ENCODE assay signal across 20 mouse cellular contexts in the genomic region with DNA sequence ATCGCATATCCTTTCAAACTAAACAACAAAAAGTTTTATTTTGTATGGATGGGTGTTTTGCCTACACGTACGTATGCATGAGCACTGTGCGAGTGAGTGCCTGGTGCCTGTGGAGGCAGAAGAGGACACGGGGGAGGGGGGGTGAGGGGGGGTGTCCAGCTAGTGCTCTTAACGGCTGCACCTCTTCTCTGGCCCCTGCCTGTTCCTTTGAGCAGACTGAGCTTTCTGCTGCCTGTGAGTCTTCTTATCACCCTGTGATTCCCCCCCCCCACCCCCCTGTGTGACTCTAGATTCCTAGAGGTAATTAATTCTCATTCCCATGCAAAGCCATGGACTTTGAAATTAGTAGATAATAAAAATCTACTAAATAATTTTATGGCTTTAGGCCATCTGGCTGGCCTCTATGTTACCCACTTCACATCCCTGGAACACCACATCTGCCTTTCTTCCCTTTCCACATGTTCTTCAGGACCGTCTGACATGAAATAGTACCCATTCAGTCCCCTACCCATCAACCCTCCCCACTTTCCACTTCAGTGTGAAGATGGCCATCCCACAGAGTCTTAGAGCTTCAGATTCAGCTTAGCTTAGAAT.
"Had no signal": no experiment of that assay in that cellular context is flagged by ENCODE, and none has a peak within 500 bp of the region (broad histone marks: within the 10 kb centered on the region; RNA-seq: fewer than 3 reads in every experiment).

No protein-coding gene starts in this region.

- H3K9ac ChIP-seq: lung, embryonic 14.5 days; midbrain, embryonic 12.5 days; neural tube, embryonic 13.5 days; neural tube, embryonic 15.5 days; stomach, embryonic 15.5 days had no signal

- H3K9me3 ChIP-seq: midbrain, embryonic 10.5 days; midbrain, embryonic 12.5 days; neural tube, embryonic 13.5 days; neural tube, embryonic 15.5 days; stomach, embryonic 15.5 days had no signal

- H3K4me2 ChIP-seq: lung, embryonic 14.5 days; midbrain, embryonic 12.5 days; neural tube, embryonic 13.5 days; neural tube, embryonic 15.5 days; stomach, embryonic 15.5 days had no signal

- H3K27ac ChIP-seq: midbrain, embryonic 10.5 days; midbrain, embryonic 12.5 days; neural tube, embryonic 13.5 days; neural tube, embryonic 15.5 days; stomach, embryonic 15.5 days; stomach, postnatal 0 days had no signal

- H3K36me3 ChIP-seq: midbrain, embryonic 10.5 days; midbrain, embryonic 12.5 days; neural tube, embryonic 13.5 days; neural tube, embryonic 15.5 days; stomach, embryonic 15.5 days had no signal

- H3K4me1 ChIP-seq: midbrain, embryonic 10.5 days; midbrain, embryonic 12.5 days; neural tube, embryonic 13.5 days; neural tube, embryonic 15.5 days had no signal

- ATAC-seq: midbrain, embryonic 16.5 days had no signal

- H3K27me3 ChIP-seq: midbrain, embryonic 12.5 days; neural tube, embryonic 13.5 days; neural tube, embryonic 15.5 days; stomach, embryonic 15.5 days had no signal

- DNase-seq: lung, adult 18-20 months; lung, embryonic 14.5 days; lung, postnatal 10 days; lung, postnatal 4 days; midbrain, embryonic 14.5 days; retina, postnatal 1 day; right cerebral cortex, adult 18-20 months; right cerebral cortex, postnatal 25 days; right cerebral cortex, postnatal 4 days; thymus, adult 2 months; thymus, postnatal 25 days; thymus, postnatal 4 days had no signal

- H3K4me3 ChIP-seq: midbrain, embryonic 10.5 days; midbrain, embryonic 12.5 days; myocyte; neural tube, embryonic 13.5 days; neural tube, embryonic 15.5 days; stomach, embryonic 15.5 days had no signal
